Mouse (Mus musculus) limb, embryonic 10.5 days (tissue): ENCODE results near the gene Ildr2. TPM values are rescaled to one million over a fixed set of nuclear protein-coding genes. Genes with fewer than 3 reads are reported as not detected.

Experiments
- DNase-seq: peaks from one replicate; pipeline ENCODE4 v3.0.0-alpha.2; 2017; ENCODE audit warnings: low spot score
- H3K27ac ChIP-seq: fragments of 300-500 bp; sonication (generic); 2 replicates; pipeline ENCODE4 v1.5.1; 2016; ENCODE audit warnings: mild to moderate bottlenecking
- H3K27me3 ChIP-seq: fragments of 300-500 bp; sonication (generic); 2 replicates; pipeline ENCODE4 v1.6.1; 2016; ENCODE audit warnings: low read depth, mild to moderate bottlenecking; ENCODE audit not compliant: poor library complexity, severe bottlenecking
- H3K36me3 ChIP-seq: fragments of 300-500 bp; sonication (generic); 2 replicates; pipeline ENCODE4 v1.6.1; 2016; ENCODE audit warnings: mild to moderate bottlenecking, moderate library complexity
- H3K4me1 ChIP-seq: fragments of 300-500 bp; sonication (generic); 2 replicates; pipeline ENCODE4 v1.6.1; 2016
- H3K4me3 ChIP-seq: fragments of 300-500 bp; sonication (generic); 2 replicates; pipeline ENCODE4 v1.5.1; 2016; ENCODE audit warnings: mild to moderate bottlenecking, moderate library complexity
- H3K9me3 ChIP-seq: fragments of 300-500 bp; sonication (generic); replicated peaks from 2 replicates; pipeline ENCODE4 v1.6.1; 2016; ENCODE audit warnings: mild to moderate bottlenecking
- WGBS: fragments of 180-500 bp; shearing (Covaris S2); methylation state at CpG from one replicate; pipeline ENCODE4 v1.1.7; 2016; 5-methylcytosine and 5-hydroxymethylcytosine counted together
- polyA plus RNA-seq: library from polyadenylated mRNA; unstranded; fragments of >200 nt; fragmentation: Nextera tagmentation; extraction: Ambion mirVana; gene quantifications from 2 replicates; pipeline ENCODE4 v1.2.1, GENCODE M21; 2016

Ildr2 gene
- polyA plus RNA-seq, 1 experiment from 2014 or later, result 0.63 TPM

- Histone ChIP-seq H3K27ac (0 out of 2 replicates have a peak overlapping the region, but pooled peaks have one; percentile 7), H3K4me3 (no peak overlapping the region), H3K36me3 (no peaks in the 10 kb centered on the region), H3K9me3 (no peaks in the 10 kb centered on the region), H3K27me3 (no peaks in the 10 kb centered on the region), H3K4me1 (peaks cover 32% of the 10 kb centered on the region)
- DNase-seq, result peak; percentile 63
- 44% methylated on average over 11 of the region's 11 CpGs for WGBS
Measured at GRCm38 (mm10) chr1:166349751-166350150, 95.8 kb downstream of the Ildr2 start.

GRCm38 (mm10) chr1:166360157-166360855 lies 106.4 kb downstream of the Ildr2 start:
- Histone ChIP-seq H3K27ac (no peak overlapping the region), H3K9me3 (no peaks in the 10 kb centered on the region), H3K4me1 (no peaks in the 10 kb centered on the region), H3K36me3 (no peaks in the 10 kb centered on the region), H3K4me3 (no peak overlapping the region), H3K27me3 (no peaks in the 10 kb centered on the region)
- 26% methylated on average over 14 of the region's 14 CpGs for WGBS
- peak; percentile 96 for DNase-seq

- Histone ChIP-seq H3K27ac (no peak overlapping the region), H3K27me3 (no peaks in the 10 kb centered on the region), H3K4me3 (no peak overlapping the region), H3K4me1 (no peaks in the 10 kb centered on the region), H3K9me3 (no peaks in the 10 kb centered on the region), H3K36me3 (no peaks in the 10 kb centered on the region)
- 78% methylated on average over 5 of the region's 5 CpGs for WGBS
- DNase-seq, result no peak
Measured at GRCm38 (mm10) chr1:166360896-166361295, 107.0 kb downstream of the Ildr2 start.

- no peak overlapping the region for H3K4me3 ChIP-seq
- WGBS, result 75% methylated on average over 3 of the region's 3 CpGs
Measured at GRCm38 (mm10) chr1:166361842-166362241, 107.9 kb downstream of the Ildr2 start.

GRCm38 (mm10) chr1:166362659-166363058 lies 108.7 kb downstream of the Ildr2 start:
- no peak overlapping the region for H3K27ac ChIP-seq
- no peak for DNase-seq
- no peaks in the 10 kb centered on the region for H3K27me3 ChIP-seq
- H3K36me3 ChIP-seq, result no peaks in the 10 kb centered on the region
- no peaks in the 10 kb centered on the region for H3K9me3 ChIP-seq
- 83% methylated on average over 3 of the region's 3 CpGs for WGBS
- H3K4me1 ChIP-seq, result no peaks in the 10 kb centered on the region
- H3K4me3 ChIP-seq, result no peak overlapping the region

More at GRCm38 (mm10) chr1:166361842-166362241, 107.9 kb downstream of the Ildr2 start:
- no peak overlapping the region for H3K27ac ChIP-seq
- no peaks in the 10 kb centered on the region for H3K9me3 ChIP-seq
- H3K36me3 ChIP-seq, result no peaks in the 10 kb centered on the region
- no peaks in the 10 kb centered on the region for H3K4me1 ChIP-seq
- H3K27me3 ChIP-seq, result no peaks in the 10 kb centered on the region
- DNase-seq, result no peak

GRCm38 (mm10) chr1:166363122-166363521 lies 109.2 kb downstream of the Ildr2 start:
- Histone ChIP-seq H3K4me3 (no peak overlapping the region), H3K27ac (no peak overlapping the region), H3K4me1 (no peaks in the 10 kb centered on the region), H3K9me3 (no peaks in the 10 kb centered on the region), H3K27me3 (no peaks in the 10 kb centered on the region), H3K36me3 (no peaks in the 10 kb centered on the region)
- no peak for DNase-seq

Other genes with a start within 250 kb of the Ildr2 start
- gene Dusp27, start 126.2 kb upstream of the Ildr2 start, polyA plus RNA-seq, result 1.8 and 2.4 TPM in 2 replicates
- gene Gpa33, start 123.9 kb upstream of the Ildr2 start, polyA plus RNA-seq, result 0.18 and 0.19 TPM in 2 replicates
- 0.11 TPM in 1 of 2 replicates, not detected in the other for gene Mael, start 15.4 kb upstream of the Ildr2 start, polyA plus RNA-seq
- 66.6 and 69.8 TPM in 2 replicates for gene Tada1, start 125.0 kb downstream of the Ildr2 start, polyA plus RNA-seq
- 17.5 and 24.6 TPM in 2 replicates for gene Pogk, start 155.7 kb downstream of the Ildr2 start, polyA plus RNA-seq
- not detected in 2 replicates for gene Gm4846, start 243.4 kb downstream of the Ildr2 start, polyA plus RNA-seq